Mouse (Mus musculus) CD8-positive naive resting alpha-beta T cell, adult 2 months (primary cell): ENCODE results near the gene Aspscr1.

Experiments used
- DNase-seq, 2 experiments: peaks; one replicate each; pipeline ENCODE4 v3.0.0; 2022; ENCODE audit warnings: low read depth in 2 of 2, low spot score in 2 of 2

The Aspscr1 gene

GRCm38 (mm10) chr11:120672687-120673593 lies at the start of gene Aspscr1:
Gene Aspscr1, plus strand, starts transcription at chr11:120672973.
- DNase-seq: peak; percentile 87 to 93

- peak; percentile 69 to 77 for DNase-seq
Observed at GRCm38 (mm10) chr11:120623961-120624679, 48.7 kb upstream of the Aspscr1 start.

- DNase-seq: peak; percentile 73 to 75
Observed at GRCm38 (mm10) chr11:120624680-120625111, 48.1 kb upstream of the Aspscr1 start.

GRCm38 (mm10) chr11:120625152-120625775 lies 47.5 kb upstream of the Aspscr1 start, which contains the start of gene Sirt7:
Gene Sirt7, minus strand, starts transcription at chr11:120625240.
- DNase-seq: no peak

- DNase-seq: no peak
Observed at GRCm38 (mm10) chr11:120626785-120627467, 45.8 kb upstream of the Aspscr1 start.

- DNase-seq: peak; percentile 56 to 60
Observed at GRCm38 (mm10) chr11:120627468-120628300, 45.1 kb upstream of the Aspscr1 start.

- DNase-seq: no peak
Observed at GRCm38 (mm10) chr11:120628601-120629340, 44.0 kb upstream of the Aspscr1 start.

GRCm38 (mm10) chr11:120629341-120629730 lies 43.4 kb upstream of the Aspscr1 start:
- peak in 1 of 2 experiments; percentile 42 for DNase-seq

- no peak for DNase-seq
Observed at GRCm38 (mm10) chr11:120629911-120630310, 42.9 kb upstream of the Aspscr1 start.

GRCm38 (mm10) chr11:120630401-120630871 lies 42.3 kb upstream of the Aspscr1 start:
- DNase-seq: no peak

GRCm38 (mm10) chr11:120630881-120631725 lies 41.7 kb upstream of the Aspscr1 start:
- no peak for DNase-seq

- no peak for DNase-seq
Observed at GRCm38 (mm10) chr11:120631726-120632448, 40.9 kb upstream of the Aspscr1 start.

GRCm38 (mm10) chr11:120632559-120633519 lies 39.9 kb upstream of the Aspscr1 start:
- no peak for DNase-seq

GRCm38 (mm10) chr11:120633520-120634343 lies 39.0 kb upstream of the Aspscr1 start, which contains the start of gene Mafg:
Gene Mafg, minus strand, starts transcription at chr11:120633600.
- DNase-seq: peak; percentile 76 to 78

- no peak for DNase-seq
Observed at GRCm38 (mm10) chr11:120634810-120635209, 38.0 kb upstream of the Aspscr1 start.
